Mouse (Mus musculus) thymus, adult 2 months (tissue): ENCODE measurements around the gene Bax. TPM values are rescaled to one million over a fixed set of nuclear protein-coding genes. Genes with fewer than 3 reads are reported as not detected.

ENCODE experiments used
- DNase-seq: peaks from one replicate; pipeline ENCODE4 v3.0.0; 2021
- H3K27ac ChIP-seq: fragments of 200-500 bp; 2 replicates; pipeline ENCODE4 v1.5.1; 2012; ENCODE audit warnings: low read length, control low read depth; ENCODE audit not compliant: control insufficient read depth, insufficient read depth
- H3K27me3 ChIP-seq: fragments of 200-500 bp; 2 replicates; pipeline ENCODE4 v1.6.1; 2012; ENCODE audit warnings: mild to moderate bottlenecking, low read length, moderate library complexity, mixed read lengths; ENCODE audit not compliant: control insufficient read depth, insufficient read depth
- H3K36me3 ChIP-seq: fragments of 200-500 bp; 2 replicates; pipeline ENCODE4 v1.6.1; 2012; ENCODE audit warnings: mild to moderate bottlenecking, low read length, moderate library complexity; ENCODE audit not compliant: control insufficient read depth, insufficient read depth
- H3K4me1 ChIP-seq: fragments of 200-500 bp; replicated peaks from 2 replicates; pipeline ENCODE4 v1.6.1; 2012; ENCODE audit warnings: low read length; ENCODE audit not compliant: control insufficient read depth, insufficient read depth
- H3K4me3 ChIP-seq: fragments of 200-500 bp; 2 replicates; pipeline ENCODE4 v1.5.1; 2012; ENCODE audit warnings: mild to moderate bottlenecking, low read length, control low read depth, moderate library complexity; ENCODE audit not compliant: control insufficient read depth, insufficient read depth
- CTCF ChIP-seq: fragments of 200-500 bp; IDR thresholded peaks from 2 replicates; pipeline ENCODE4 v1.5.1; 2012; ENCODE audit warnings: mild to moderate bottlenecking, control low read depth, low read length, moderate library complexity, borderline replicate concordance; ENCODE audit not compliant: control insufficient read depth, poor library complexity, insufficient read depth; ENCODE audit errors: extremely low read depth
- POLR2A ChIP-seq: fragments of 200-500 bp; IDR thresholded peaks from 2 replicates; pipeline ENCODE4 v1.6.1; 2012; ENCODE audit warnings: mild to moderate bottlenecking, low read length, control low read depth, moderate library complexity; ENCODE audit not compliant: control insufficient read depth, poor library complexity, insufficient read depth; ENCODE audit errors: extremely low read depth
- WGBS: fragments of 180-500 bp; shearing (Covaris S2); methylation state at CpG from one replicate; pipeline ENCODE4 v1.1.7; 2018; 5-methylcytosine and 5-hydroxymethylcytosine counted together
- polyA plus RNA-seq: library from polyadenylated mRNA; depleted of rRNA; stranded (reverse); fragments of >200 nt; gene quantifications from 2 replicates; pipeline ENCODE4 v1.2.3, GENCODE M21; 2012

Gene Bax
- polyA plus RNA-seq, 1 experiment, result 184 TPM

DNA sequence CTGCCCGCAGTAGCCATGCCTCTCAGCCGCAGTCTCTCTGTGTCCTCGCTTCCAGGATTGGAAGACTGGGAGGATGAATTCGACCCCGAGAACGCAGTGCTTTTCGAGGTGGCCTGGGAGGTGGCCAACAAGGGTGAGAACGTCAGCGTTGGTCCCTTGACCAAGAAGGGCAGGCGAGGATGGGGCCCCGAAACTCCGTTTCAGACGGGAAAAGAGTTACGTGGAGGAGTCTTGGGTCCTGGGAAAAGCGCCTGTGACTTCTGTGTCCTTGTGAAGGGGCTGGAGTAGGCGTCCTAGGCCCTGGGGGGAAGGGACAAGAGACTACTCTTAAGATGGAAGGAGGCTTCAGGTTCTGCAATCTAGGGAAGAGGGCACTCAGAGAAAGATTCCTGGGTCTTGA is 31.7 kb downstream of the Bax start:
- no peak for TF ChIP-seq POLR2A
- TF ChIP-seq CTCF, result no peak
- Histone ChIP-seq H3K4me1 (peaks cover 22% of the 10 kb centered on the region), H3K36me3 (no peaks in the 10 kb centered on the region), H3K4me3 (peak overlapping the region; percentile 53), H3K27me3 (no peaks in the 10 kb centered on the region), H3K27ac (no peak overlapping the region)
- no peak for DNase-seq
- 6% methylated on average over 16 of the region's 16 CpGs for WGBS

DNA sequence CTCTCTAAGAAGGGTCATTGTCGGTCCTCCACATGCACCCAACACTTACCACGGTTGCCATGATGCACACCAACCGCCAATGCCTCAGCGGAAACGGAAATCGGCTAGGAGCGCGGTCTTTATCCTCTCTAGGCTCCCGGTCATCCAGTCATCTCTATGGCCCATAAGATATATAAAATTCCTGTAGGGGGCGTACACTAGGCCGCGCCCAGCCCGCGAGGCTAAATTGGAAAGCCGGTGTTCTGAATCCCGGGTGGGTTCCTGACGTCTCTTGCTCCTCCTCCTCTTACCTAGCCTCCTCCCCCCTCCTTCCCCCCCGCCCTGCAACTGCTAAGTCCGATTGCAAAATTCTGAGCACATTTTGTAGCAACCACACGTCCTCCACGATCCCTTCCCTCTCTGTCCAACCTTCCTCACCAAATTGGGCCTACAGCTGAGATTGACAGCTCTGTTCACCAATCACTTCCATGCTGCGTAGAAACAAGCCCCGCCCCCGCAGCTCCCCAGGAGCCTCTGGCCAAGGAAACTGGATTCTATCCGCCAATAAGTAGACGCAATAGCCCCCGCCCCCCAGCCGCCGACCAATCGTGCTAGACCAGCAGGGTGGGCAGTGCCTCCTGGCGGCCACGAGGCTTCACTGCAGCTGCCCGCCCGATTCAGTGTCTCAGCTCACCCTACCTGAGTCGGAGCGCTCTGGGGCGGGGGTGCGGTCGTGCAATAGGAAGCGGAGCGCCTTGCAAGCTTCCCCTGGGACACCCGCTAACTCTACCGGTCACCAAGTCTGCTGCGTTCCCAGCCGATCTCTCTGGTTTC is 32.3 kb downstream of the Bax start, which contains the start of gene Gys1:
Gene Gys1, plus strand, starts transcription at position 642 of the 813 bp plus-strand sequence.
- Histone ChIP-seq H3K36me3 (peaks cover under 1% of the 10 kb centered on the region; the same call in 1 of the 2 replicates), H3K27me3 (no peaks in the 10 kb centered on the region), H3K27ac (peak within 1 kb of the TSS; percentile 77; the same call in 1 of the 2 replicates)

GRCm38 (mm10) chr7:45433835-45434202 is 32.9 kb downstream of the Bax start:
- Histone ChIP-seq H3K27ac (peak overlapping the region; percentile 38; the same call in 1 of the 2 replicates), H3K4me1 (peaks cover 22% of the 10 kb centered on the region), H3K4me3 (peak overlapping the region; percentile 74), H3K36me3 (peaks cover 7% of the 10 kb centered on the region), H3K27me3 (no peaks in the 10 kb centered on the region)
- no peak for DNase-seq
- TF ChIP-seq POLR2A (0 out of 2 replicates have a peak, but pooled peaks have one; percentile 10), CTCF (no peak)
- under 1% methylated on average over 7 of the region's 7 CpGs for WGBS

More for the DNA sequence above, 32.3 kb downstream of the Bax start, which contains the start of gene Gys1:
- peak; percentile 100 for DNase-seq
- H3K4me3 ChIP-seq, result peak within 1 kb of the TSS; percentile 74
- WGBS, result under 1% methylated on average over 45 of the region's 45 CpGs
- TF ChIP-seq CTCF, result peak; percentile 97
- peak; percentile 16 for TF ChIP-seq POLR2A
- H3K4me1 ChIP-seq, result peaks cover 22% of the 10 kb centered on the region

DNA sequence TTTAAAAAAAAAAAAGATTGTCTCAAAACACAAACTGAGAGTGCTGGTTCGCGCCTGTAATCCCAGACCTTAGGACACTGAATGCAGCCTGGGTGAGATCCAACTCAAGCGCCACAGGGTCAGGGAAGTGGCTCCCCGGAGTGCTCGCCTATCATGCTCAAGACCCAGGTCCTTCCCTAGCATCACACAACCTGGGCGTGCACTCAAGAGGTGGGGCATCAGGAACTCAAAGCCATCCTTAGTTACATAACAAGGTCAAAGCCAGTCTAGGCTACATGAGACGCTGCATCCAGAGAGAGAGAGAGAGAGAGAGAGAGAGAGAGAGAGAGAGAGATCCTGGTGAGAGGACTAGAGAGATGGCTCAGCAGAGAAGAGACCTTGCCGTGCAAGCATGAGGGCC is 40.1 kb downstream of the Bax start:
- Histone ChIP-seq H3K36me3 (peaks cover 50% of the 10 kb centered on the region), H3K4me1 (no peaks in the 10 kb centered on the region), H3K27ac (no peak overlapping the region), H3K27me3 (no peaks in the 10 kb centered on the region), H3K4me3 (no peak overlapping the region)
- TF ChIP-seq POLR2A (no peak), CTCF (no peak)
- WGBS, result 94% methylated on average over 8 of the region's 8 CpGs
- no peak for DNase-seq

DNA sequence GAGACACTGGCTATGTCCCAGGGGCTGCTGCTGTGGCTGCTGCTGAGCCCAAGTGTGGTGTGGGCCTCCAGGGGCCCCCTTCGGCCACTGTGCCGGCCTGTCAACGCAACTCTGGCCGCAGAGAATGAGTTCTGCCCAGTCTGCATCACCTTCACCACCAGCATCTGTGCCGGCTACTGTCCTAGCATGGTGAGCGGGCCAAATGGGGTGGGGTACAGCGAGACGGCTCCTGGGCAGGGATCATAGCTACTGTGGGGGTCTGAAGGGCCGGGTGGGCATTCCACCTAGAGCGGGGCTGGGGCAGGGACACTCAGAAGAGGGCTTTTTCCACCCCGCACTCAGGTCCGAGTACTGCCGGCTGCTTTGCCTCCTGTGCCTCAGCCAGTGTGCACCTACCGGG is 45.5 kb downstream of the Bax start:
- DNase-seq, result no peak
- Histone ChIP-seq H3K36me3 (peaks cover 45% of the 10 kb centered on the region), H3K27ac (no peak overlapping the region), H3K4me1 (no peaks in the 10 kb centered on the region), H3K4me3 (no peak overlapping the region), H3K27me3 (peaks cover 5% of the 10 kb centered on the region; the same call in 1 of the 2 replicates)
- over 99% methylated on average over 14 of the region's 14 CpGs for WGBS
- TF ChIP-seq POLR2A (no peak), CTCF (no peak)

- no peak within 1 kb of the TSS for H3K4me3 ChIP-seq
- peaks cover 45% of the 10 kb centered on the region for H3K36me3 ChIP-seq
- peaks cover 10% of the 10 kb centered on the region; the same call in 1 of the 2 replicates for H3K27me3 ChIP-seq
- TF ChIP-seq CTCF (no peak), POLR2A (no peak)
- DNase-seq, result no peak
- 89% methylated on average over 6 of the region's 6 CpGs for WGBS
- H3K27ac ChIP-seq, result no peak within 1 kb of the TSS
- H3K4me1 ChIP-seq, result peaks cover 3% of the 10 kb centered on the region
Measured at GRCm38 (mm10) chr7:45420615-45420919, 46.1 kb downstream of the Bax start, which contains the start of gene Lhb. Lhb (plus strand) TSS chr7:45420820.
